Mouse (Mus musculus): ENCODE measurements around the gene Rpl36. TPM values are rescaled to one million over a fixed set of nuclear protein-coding genes. Genes with fewer than 3 reads are reported as not detected.
"Not testable (repeated sequence)": the region's sequence is repeated elsewhere in the genome, so short reads cannot be mapped to it uniquely, and the experiment has no call there.

Rpl36 gene
- polyA plus RNA-seq, 1 experiment from 2014 or later = 1,414 TPM

- H3K36me3 ChIP-seq (ENCODE audit: control insufficient read depth, insufficient read depth, low read length) = peaks cover 14% of the 10 kb centered on the region
- peak overlapping the region; percentile 80 for H3K4me3 ChIP-seq (ENCODE audit: low read depth, low read length)
- H3K9me3 ChIP-seq (replicated peaks; ENCODE audit: control insufficient read depth, low read length) = no peaks in the 10 kb centered on the region
- peak overlapping the region; percentile 96 for H3K4me2 ChIP-seq
- no peak overlapping the region for H3K27ac ChIP-seq (ENCODE audit: low read depth, low read length)
- H3K9ac ChIP-seq (ENCODE audit: low read depth, low read length) = no peak overlapping the region
- 63% methylated on average over 3 of the region's 3 CpGs for WGBS (ENCODE audit: insufficient replicate concordance)
- peaks cover 16% of the 10 kb centered on the region for H3K4me1 ChIP-seq (ENCODE audit: control insufficient read depth, insufficient read depth, low read length)
- no peak for ATAC-seq (replicated peaks; ENCODE audit: insufficient number of reproducible peaks, low FRiP score, low TSS enrichment)
- no peaks in the 10 kb centered on the region for H3K27me3 ChIP-seq (ENCODE audit: control insufficient read depth, insufficient read depth, low read length)
These were observed 12.3 kb downstream of the Rpl36 start for GRCm38 (mm10) chr17:56625495-56625894.

GRCm38 (mm10) chr17:56626260-56626659 lies 13.0 kb downstream of the Rpl36 start:
- Histone ChIP-seq H3K4me2 (peak overlapping the region; percentile 96), H3K9ac (ENCODE audit: low read depth, low read length) (peak overlapping the region; percentile 81), H3K36me3 (ENCODE audit: control insufficient read depth, insufficient read depth, low read length) (peaks cover 9% of the 10 kb centered on the region), H3K9me3 (replicated peaks; ENCODE audit: control insufficient read depth, low read length) (no peaks in the 10 kb centered on the region), H3K4me3 (ENCODE audit: low read depth, low read length) (peak overlapping the region; percentile 80), H3K27ac (ENCODE audit: low read depth, low read length) (peak overlapping the region; percentile 38; the same call in 1 of the 2 replicates), H3K27me3 (ENCODE audit: control insufficient read depth, insufficient read depth, low read length) (no peaks in the 10 kb centered on the region), H3K4me1 (ENCODE audit: control insufficient read depth, insufficient read depth, low read length) (peaks cover 16% of the 10 kb centered on the region)
- under 1% methylated on average over 25 of the region's 32 CpGs for WGBS (ENCODE audit: insufficient replicate concordance)
- ATAC-seq (replicated peaks; ENCODE audit: insufficient number of reproducible peaks, low FRiP score, low TSS enrichment) = no peak; the same call in 1 of the 2 replicates

- Histone ChIP-seq H3K9me3 (replicated peaks; ENCODE audit: control insufficient read depth, low read length) (no peaks in the 10 kb centered on the region), H3K9ac (ENCODE audit: low read depth, low read length) (peak within 1 kb of the TSS; percentile 81), H3K27me3 (ENCODE audit: control insufficient read depth, insufficient read depth, low read length) (no peaks in the 10 kb centered on the region), H3K4me1 (ENCODE audit: control insufficient read depth, insufficient read depth, low read length) (peaks cover 16% of the 10 kb centered on the region), H3K4me3 (ENCODE audit: low read depth, low read length) (peak within 1 kb of the TSS; percentile 80), H3K4me2 (peak within 1 kb of the TSS; percentile 96), H3K27ac (ENCODE audit: low read depth, low read length) (peak within 1 kb of the TSS; percentile 38), H3K36me3 (ENCODE audit: control insufficient read depth, insufficient read depth, low read length) (peaks cover 5% of the 10 kb centered on the region; the same call in 1 of the 2 replicates)
- WGBS (ENCODE audit: insufficient replicate concordance) = under 1% methylated on average over 51 of the region's 51 CpGs
- ATAC-seq (replicated peaks; ENCODE audit: insufficient number of reproducible peaks, low FRiP score, low TSS enrichment) = peak; percentile 92
These were observed 13.7 kb downstream of the Rpl36 start, which contains the start of gene Lonp1 for GRCm38 (mm10) chr17:56626754-56627470. Lonp1 (minus strand) TSS chr17:56626887.

- no peak; the same call in 1 of the 2 replicates for ATAC-seq (replicated peaks; ENCODE audit: insufficient number of reproducible peaks, low FRiP score, low TSS enrichment)
- peak within 1 kb of the TSS; percentile 38 for H3K27ac ChIP-seq (ENCODE audit: low read depth, low read length)
- H3K36me3 ChIP-seq (ENCODE audit: control insufficient read depth, insufficient read depth, low read length) = peaks cover 5% of the 10 kb centered on the region; the same call in 1 of the 2 replicates
- no peaks in the 10 kb centered on the region for H3K9me3 ChIP-seq (replicated peaks; ENCODE audit: control insufficient read depth, low read length)
- H3K4me3 ChIP-seq (ENCODE audit: low read depth, low read length) = peak within 1 kb of the TSS; percentile 80
- H3K4me1 ChIP-seq (ENCODE audit: control insufficient read depth, insufficient read depth, low read length) = peaks cover 16% of the 10 kb centered on the region
- WGBS (ENCODE audit: insufficient replicate concordance) = 11% methylated on average over 26 of the region's 26 CpGs
- H3K27me3 ChIP-seq (ENCODE audit: control insufficient read depth, insufficient read depth, low read length) = no peaks in the 10 kb centered on the region
- peak within 1 kb of the TSS; percentile 81 for H3K9ac ChIP-seq (ENCODE audit: low read depth, low read length)
- peak within 1 kb of the TSS; percentile 96 for H3K4me2 ChIP-seq
These were observed 14.5 kb downstream of the Rpl36 start, which contains the start of gene Catsperd for GRCm38 (mm10) chr17:56627530-56628277. Catsperd (plus strand) TSS chr17:56628143.

DNA sequence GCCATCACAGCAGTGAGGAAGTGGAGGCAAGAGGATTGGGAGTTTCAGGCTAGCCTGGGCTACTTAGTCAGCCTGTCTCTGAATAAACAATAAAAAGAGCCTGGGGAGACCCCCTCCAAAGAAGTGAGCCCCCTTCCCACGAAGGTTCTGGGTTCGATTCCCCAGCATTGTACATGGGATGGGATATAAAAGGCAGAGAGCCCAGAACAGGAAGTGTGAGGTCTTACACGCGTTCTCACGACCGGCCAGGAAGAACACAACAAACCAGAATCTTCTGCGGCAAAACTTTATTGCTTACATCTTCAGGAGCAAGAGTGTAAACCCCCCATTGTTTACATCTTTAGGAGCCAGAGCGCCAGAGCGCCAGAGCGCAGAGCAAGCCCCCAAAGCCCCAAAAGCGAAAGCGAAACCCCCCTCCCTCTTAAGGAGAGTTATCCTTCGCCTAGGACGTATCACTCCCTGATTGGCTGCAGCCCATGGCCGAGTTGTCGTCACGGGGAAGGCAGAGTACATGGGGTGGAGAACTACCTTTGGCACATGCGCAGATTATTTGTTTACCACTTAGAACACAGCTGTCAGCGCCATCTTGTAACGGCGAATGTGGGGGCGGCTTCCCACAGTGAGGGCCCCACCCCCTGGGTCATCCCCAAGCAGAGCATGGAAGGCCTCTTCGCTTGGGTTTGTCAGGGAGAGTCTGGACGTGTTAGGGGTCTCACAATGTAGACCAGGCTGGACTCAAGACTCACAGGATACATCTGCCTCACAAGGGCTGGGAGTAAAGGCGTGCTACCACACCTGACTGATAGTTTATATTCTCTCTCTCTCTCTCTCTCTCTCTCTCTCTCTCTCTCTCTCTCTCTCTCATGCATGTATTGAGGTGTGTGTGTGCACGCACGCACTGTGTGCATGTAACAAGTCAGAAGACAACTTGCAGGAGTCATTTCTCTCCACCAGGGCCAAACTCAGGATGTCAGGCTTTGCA lies 16.9 kb downstream of the Rpl36 start:
- not testable (repeated sequence) for H3K4me2 ChIP-seq; H3K9me3 ChIP-seq (replicated peaks; ENCODE audit: control insufficient read depth, low read length); H3K27me3 ChIP-seq (ENCODE audit: control insufficient read depth, insufficient read depth, low read length); H3K9ac ChIP-seq (ENCODE audit: low read depth, low read length); H3K36me3 ChIP-seq (ENCODE audit: control insufficient read depth, insufficient read depth, low read length); ATAC-seq (replicated peaks; ENCODE audit: insufficient number of reproducible peaks, low FRiP score, low TSS enrichment); H3K27ac ChIP-seq (ENCODE audit: low read depth, low read length); H3K4me3 ChIP-seq (ENCODE audit: low read depth, low read length)
- 79% methylated on average over 27 of the region's 27 CpGs for WGBS (ENCODE audit: insufficient replicate concordance)
- H3K4me1 ChIP-seq (ENCODE audit: control insufficient read depth, insufficient read depth, low read length) = peaks cover 15% of the 10 kb centered on the region

- WGBS (ENCODE audit: insufficient replicate concordance) = 62% methylated on average over 4 of the region's 4 CpGs
These were observed 18.6 kb downstream of the Rpl36 start for GRCm38 (mm10) chr17:56631807-56632206.

DNA sequence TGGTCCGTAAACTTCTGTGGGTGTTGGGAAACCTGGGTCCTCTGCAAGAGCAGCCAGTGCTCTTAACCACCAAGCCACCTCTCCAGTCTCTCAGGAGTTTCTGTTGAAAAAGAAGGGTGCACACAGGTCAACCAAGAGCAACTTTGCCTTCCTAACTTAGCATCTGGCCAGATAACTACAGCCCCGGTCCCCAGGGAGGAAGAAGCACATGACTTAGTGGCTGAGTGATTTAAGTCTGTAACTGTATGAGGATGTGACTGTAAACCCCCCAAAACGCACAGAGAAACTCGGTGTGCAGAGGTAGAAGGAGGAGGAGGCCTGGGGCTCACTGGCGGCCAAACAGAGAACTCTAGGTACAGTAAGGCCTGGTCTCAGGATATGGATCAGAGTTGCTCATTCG lies 20.8 kb downstream of the Rpl36 start:
- ATAC-seq (replicated peaks; ENCODE audit: insufficient number of reproducible peaks, low FRiP score, low TSS enrichment) = no peak
- Histone ChIP-seq H3K4me2 (no peak overlapping the region), H3K36me3 (ENCODE audit: control insufficient read depth, insufficient read depth, low read length) (no peaks in the 10 kb centered on the region), H3K4me3 (ENCODE audit: low read depth, low read length) (no peak overlapping the region), H3K9me3 (replicated peaks; ENCODE audit: control insufficient read depth, low read length) (no peaks in the 10 kb centered on the region), H3K9ac (ENCODE audit: low read depth, low read length) (no peak overlapping the region), H3K27ac (ENCODE audit: low read depth, low read length) (no peak overlapping the region), H3K27me3 (ENCODE audit: control insufficient read depth, insufficient read depth, low read length) (no peaks in the 10 kb centered on the region), H3K4me1 (ENCODE audit: control insufficient read depth, insufficient read depth, low read length) (no peaks in the 10 kb centered on the region)
- WGBS (ENCODE audit: insufficient replicate concordance) = 80% methylated on average over 6 of the region's 6 CpGs

More at GRCm38 (mm10) chr17:56631807-56632206, 18.6 kb downstream of the Rpl36 start:
- Histone ChIP-seq H3K4me2 (no peak overlapping the region), H3K4me3 (ENCODE audit: low read depth, low read length) (no peak overlapping the region), H3K27me3 (ENCODE audit: control insufficient read depth, insufficient read depth, low read length) (no peaks in the 10 kb centered on the region), H3K36me3 (ENCODE audit: control insufficient read depth, insufficient read depth, low read length) (no peaks in the 10 kb centered on the region), H3K9me3 (replicated peaks; ENCODE audit: control insufficient read depth, low read length) (no peaks in the 10 kb centered on the region), H3K27ac (ENCODE audit: low read depth, low read length) (no peak overlapping the region), H3K9ac (ENCODE audit: low read depth, low read length) (no peak overlapping the region), H3K4me1 (ENCODE audit: control insufficient read depth, insufficient read depth, low read length) (peaks cover 5% of the 10 kb centered on the region; the same call in 1 of the 2 replicates)
- ATAC-seq (replicated peaks; ENCODE audit: insufficient number of reproducible peaks, low FRiP score, low TSS enrichment) = no peak

DNA sequence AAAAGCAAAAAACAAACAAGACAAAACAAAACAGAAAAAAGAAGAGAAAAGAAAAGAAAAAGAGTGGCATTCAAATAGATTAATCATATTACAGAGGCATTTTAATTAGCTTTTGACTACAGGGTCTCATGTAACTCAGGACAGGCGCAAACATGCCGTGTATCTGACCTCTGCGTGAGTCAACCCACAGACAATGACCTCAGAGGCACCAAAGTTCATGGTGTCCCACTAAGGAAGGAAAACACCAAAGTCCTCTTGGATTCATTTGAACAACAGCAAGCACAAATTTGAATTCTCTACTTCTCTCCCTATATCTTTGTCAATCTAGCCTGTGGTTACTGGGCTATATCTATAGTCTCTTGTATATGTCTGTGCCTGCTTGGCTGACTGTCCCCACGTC lies 30.0 kb downstream of the Rpl36 start:
- no peak overlapping the region for H3K9ac ChIP-seq (ENCODE audit: low read depth, low read length)
- H3K4me2 ChIP-seq = no peak overlapping the region
- WGBS (ENCODE audit: insufficient replicate concordance) = 83% methylated on average over 4 of the region's 4 CpGs
- H3K27me3 ChIP-seq (ENCODE audit: control insufficient read depth, insufficient read depth, low read length) = no peaks in the 10 kb centered on the region
- no peaks in the 10 kb centered on the region; the same call in 1 of the 2 replicates for H3K4me1 ChIP-seq (ENCODE audit: control insufficient read depth, insufficient read depth, low read length)
- no peak overlapping the region for H3K27ac ChIP-seq (ENCODE audit: low read depth, low read length)
- no peak overlapping the region for H3K4me3 ChIP-seq (ENCODE audit: low read depth, low read length)
- no peak for ATAC-seq (replicated peaks; ENCODE audit: insufficient number of reproducible peaks, low FRiP score, low TSS enrichment)
- H3K9me3 ChIP-seq (replicated peaks; ENCODE audit: control insufficient read depth, low read length) = no peaks in the 10 kb centered on the region
- H3K36me3 ChIP-seq (ENCODE audit: control insufficient read depth, insufficient read depth, low read length) = no peaks in the 10 kb centered on the region

Data from heart, embryonic 11.5 days (tissue).